Mouse (Mus musculus): ENCODE results near the gene Gna14.

Gene Gna14

DNA sequence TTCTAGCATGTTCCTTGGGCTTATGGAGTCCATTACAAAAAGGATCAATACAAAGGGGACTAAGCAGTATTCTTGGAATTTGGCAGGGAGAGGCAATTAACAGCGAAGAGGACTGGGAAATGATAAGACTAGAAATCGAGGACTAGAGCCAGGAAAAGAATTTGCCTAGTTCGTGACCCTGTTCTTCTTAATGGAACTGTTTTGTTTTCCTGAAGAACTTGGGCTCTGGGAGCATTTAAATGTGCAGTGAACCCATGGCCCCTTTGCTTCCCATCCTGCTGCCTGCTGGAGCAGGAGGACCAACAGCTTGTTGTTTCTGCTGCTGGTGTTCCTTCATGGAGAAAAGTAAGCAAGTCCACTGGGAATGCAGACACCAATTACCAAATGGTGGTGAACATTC, 15.3 kb downstream of the Gna14 start:
- DNase-seq (ENCODE audit: low read depth, low spot score), result no peak

- DNase-seq (ENCODE audit: low read depth, low spot score), result no peak
Measured at GRCm38 (mm10) chr19:16456181-16456580, 20.6 kb downstream of the Gna14 start.

DNA sequence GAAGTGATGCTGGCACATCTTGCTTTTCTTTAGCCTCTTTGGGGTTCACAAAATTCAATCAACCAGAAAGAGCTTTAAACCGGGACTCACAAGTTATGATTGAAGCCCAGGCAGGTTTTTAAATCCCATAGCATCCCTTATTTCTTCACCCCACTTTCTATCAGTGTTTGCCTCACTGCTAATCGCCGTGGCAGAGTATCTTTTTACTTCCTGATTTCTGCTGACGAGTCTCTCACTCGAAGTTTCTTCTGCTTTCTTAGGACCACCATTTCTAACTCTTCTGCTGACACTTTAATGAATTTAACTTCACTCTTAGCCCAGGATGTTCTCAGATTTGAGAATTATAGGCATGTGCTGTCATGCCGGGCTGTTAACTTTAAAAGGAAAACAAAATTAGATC, 21.6 kb downstream of the Gna14 start:
- no peak for DNase-seq (ENCODE audit: low read depth, low spot score)

DNA sequence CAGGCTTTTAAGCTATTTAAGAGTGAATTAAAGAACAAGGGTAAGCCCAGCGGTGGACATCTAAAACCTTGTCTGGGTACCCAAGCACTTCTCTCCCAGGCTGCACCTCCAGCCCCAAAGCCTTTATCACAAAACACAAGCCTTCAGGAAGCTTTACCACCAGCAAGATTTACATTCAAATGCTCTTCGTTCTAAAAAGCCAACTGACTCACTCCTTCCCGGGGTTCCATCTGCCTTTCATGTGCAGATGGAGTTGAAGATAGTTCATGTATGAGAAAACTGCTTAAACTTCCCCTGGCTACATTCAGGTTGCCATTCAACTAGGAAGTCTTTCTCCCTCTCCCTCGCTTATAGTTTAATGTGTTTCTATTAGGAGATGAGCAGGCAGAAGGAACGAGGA, 23.8 kb downstream of the Gna14 start:
- DNase-seq (ENCODE audit: low read depth, low spot score), result no peak

- DNase-seq (ENCODE audit: low read depth, low spot score), result no peak
Measured at GRCm38 (mm10) chr19:16460292-16460691, 24.7 kb downstream of the Gna14 start.

GRCm38 (mm10) chr19:16460831-16461230, 25.3 kb downstream of the Gna14 start:
- no peak for DNase-seq (ENCODE audit: low read depth, low spot score)

DNA sequence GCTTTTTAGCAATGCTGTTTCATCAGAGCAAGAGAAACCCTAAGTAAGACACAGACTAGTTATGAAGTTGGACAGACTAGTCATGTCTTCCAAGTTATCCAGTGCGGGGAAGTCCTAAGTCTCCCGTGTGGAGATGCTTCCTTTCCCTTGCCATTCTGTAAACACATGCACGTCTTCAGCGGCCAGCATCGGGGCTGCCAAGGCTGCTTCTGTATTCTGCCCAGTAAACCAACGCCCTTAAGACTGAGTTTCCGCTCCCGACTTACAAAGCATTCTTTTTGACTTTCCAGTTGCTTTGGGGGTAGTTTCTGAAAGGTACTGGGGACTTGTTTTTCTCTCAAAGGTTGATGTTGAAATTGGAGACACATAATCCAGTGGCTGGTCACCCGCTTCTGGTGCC, 26.9 kb downstream of the Gna14 start:
- no peak for DNase-seq (ENCODE audit: low read depth, low spot score)

DNA sequence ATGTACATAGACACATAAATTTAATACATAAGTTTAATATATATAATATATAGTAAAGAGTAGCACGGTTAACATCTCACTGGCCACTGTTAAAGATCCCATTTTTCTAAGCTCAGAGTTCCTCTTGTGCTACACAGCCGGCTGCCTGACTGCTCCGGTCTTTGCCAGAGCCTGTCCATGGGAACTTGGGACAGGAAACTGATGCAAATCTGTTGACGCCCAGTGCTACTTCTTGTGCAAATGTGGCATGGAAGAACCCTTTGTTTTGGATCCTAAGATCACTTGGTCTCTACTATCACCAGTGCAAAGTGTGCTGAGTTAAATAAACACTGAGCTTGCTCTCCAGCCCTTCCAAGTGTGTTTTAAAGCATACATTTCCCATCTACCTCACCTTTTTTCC, 29.2 kb downstream of the Gna14 start:
- no peak for DNase-seq (ENCODE audit: low read depth, low spot score)

GRCm38 (mm10) chr19:16468756-16469374, 33.3 kb downstream of the Gna14 start:
- DNase-seq (ENCODE audit: low read depth, low spot score), result no peak

DNA sequence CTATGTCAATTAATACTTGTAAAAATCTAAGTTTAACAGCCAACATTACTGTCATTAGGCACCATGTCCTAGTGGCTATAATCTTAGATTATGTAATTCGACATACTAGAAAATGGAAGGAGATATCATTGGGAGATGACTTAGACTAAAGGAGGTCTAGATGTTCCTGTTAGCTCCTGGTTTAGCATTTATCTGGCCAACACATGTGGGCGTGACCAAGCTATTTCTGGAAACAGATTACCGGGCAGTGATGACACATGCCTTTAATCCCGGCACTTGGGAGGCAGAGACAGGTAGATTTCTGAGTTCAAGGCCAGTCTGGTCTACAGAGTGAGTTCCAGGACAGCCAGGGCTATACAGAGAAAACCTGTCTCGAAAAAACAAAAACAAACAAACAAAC, 37.1 kb downstream of the Gna14 start:
- DNase-seq (ENCODE audit: low read depth, low spot score), result no peak

DNA sequence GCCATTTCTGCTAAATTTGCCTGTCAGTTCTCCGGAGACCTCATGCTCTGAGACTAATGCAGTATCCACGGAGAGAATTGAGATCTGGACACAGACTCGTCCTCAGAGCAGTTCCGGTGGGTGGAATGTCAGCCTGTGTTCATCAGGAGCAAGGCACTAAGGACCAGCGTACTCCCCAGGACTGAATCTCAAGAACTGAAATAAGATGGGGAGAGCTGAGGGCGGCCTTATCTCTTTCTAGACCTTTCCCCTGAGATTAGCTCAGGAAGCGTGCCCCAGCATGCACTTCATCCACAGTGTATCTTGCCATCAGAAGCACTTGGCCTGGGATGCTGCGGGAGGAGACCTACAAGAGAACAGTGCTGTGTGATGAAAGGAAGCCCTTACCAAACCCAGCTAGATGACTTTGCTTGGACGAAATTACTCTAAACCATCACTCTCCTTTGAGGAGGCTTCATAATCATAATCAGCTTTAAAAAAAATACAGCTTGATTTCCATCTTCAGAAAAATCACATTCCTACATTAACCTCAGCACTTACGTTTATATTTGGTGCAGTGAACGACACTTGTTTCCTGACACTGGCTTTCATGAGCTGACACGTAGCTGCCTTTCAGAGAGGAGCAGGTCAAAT, 41.9 kb downstream of the Gna14 start:
- DNase-seq (ENCODE audit: low read depth, low spot score), result no peak

- DNase-seq (ENCODE audit: low read depth, low spot score), result no peak
Measured at GRCm38 (mm10) chr19:16478186-16478607, 42.6 kb downstream of the Gna14 start.

DNA sequence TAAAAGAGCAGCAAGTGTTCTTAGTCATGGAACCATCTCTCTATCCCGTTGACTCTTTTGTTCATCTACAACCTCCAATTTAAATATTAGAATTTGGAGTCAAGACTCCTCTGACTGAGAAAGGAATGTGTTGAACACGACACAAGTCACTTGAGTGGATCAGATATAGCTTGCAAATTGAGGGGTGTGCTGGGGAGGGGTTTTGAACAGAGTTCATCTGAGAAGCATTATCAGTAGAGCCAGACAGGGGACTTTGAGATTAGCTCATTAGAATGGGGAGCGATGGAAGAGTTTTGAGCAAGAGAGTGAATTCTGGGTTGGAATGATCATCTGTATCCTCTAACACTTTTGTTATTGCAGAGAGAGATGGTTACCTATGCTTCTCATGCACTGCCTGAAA, 46.5 kb downstream of the Gna14 start:
- DNase-seq (ENCODE audit: low read depth, low spot score), result no peak

DNA sequence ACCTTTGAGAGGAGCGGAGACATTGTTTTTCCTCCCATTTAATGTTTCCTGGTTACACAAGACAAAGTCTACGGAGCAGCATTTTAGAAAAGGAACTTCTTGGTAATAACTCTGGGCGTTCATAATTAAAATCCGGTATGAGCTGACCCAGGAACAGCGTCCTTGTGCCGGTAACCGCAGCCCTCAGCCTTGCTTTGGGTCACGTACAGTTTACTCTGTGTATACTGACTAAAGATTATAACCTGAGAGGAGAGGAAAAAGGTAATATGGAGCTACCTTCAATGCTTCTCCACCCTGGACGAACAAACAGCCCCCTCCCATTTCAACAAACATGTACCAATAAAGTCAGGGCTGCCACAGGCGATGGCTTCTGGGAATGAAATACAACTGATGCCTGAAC, 48.7 kb downstream of the Gna14 start:
- DNase-seq (ENCODE audit: low read depth, low spot score), result no peak

DNA sequence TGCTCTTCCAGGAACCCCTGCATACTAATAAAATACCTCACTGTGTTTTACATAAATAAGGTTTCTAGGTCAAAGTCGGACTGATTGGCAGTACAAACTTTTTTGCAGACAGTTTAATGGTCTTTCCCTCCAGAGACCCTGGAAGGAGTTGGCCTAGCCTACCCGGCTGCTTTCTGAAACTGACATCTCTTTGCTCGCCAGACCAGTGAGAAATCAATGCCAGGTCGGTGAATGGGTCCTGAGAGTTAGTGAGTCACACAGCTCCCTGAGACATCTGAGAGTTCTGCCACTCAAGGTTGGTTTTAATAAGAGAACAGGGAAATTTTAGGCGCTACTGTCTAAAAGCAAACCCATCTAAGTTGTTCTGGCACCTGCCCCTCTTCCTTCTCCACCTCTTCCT, 49.1 kb downstream of the Gna14 start:
- DNase-seq (ENCODE audit: low read depth, low spot score), result no peak

DNA sequence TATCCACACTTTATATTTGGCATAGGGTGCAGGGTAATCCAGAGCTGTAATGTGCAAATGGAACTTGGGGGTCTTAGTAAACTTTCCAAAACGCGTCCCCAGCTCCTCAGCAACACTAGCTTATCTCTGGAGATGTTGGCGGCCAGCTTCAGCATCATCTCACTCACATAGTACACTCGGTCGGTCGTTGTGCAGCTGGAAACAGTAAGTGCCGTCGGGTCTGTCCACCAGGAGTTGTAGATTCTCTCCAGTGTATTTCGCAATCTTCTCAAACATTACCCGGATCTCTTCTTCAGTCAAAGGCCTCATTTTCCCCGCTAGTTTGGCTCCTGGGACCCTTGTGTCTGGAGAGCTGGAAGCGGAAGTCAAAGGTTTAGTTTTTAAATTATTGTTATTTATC, 55.2 kb downstream of the Gna14 start:
- no peak for DNase-seq (ENCODE audit: low read depth, low spot score)

GRCm38 (mm10) chr19:16491497-16491896, 55.9 kb downstream of the Gna14 start:
- no peak for DNase-seq (ENCODE audit: low read depth, low spot score)

- no peak for DNase-seq (ENCODE audit: low read depth, low spot score)
Measured at GRCm38 (mm10) chr19:16492453-16492852, 56.9 kb downstream of the Gna14 start.

- no peak for DNase-seq (ENCODE audit: low read depth, low spot score)
Measured at GRCm38 (mm10) chr19:16494816-16495516, 59.4 kb downstream of the Gna14 start.

DNA sequence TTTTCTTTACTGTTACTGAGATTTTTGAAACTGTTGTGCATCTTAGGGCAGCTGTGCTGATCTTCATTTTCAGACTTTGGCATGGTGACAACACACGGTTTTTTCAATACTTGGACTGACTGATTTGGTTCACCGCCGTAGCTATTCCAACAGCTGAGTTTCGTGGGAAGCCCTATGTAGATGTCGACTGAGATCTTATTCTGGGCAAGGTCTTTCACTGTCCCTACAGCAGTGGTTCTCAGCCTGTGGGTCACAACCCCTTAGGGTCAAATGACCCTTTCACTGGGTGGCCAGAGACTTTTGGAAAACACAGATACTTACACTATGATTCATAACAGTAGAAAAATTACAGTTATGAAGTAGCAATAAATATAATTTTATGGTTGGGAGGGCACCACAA, 60.5 kb downstream of the Gna14 start:
- DNase-seq (ENCODE audit: low read depth, low spot score), result no peak

DNA sequence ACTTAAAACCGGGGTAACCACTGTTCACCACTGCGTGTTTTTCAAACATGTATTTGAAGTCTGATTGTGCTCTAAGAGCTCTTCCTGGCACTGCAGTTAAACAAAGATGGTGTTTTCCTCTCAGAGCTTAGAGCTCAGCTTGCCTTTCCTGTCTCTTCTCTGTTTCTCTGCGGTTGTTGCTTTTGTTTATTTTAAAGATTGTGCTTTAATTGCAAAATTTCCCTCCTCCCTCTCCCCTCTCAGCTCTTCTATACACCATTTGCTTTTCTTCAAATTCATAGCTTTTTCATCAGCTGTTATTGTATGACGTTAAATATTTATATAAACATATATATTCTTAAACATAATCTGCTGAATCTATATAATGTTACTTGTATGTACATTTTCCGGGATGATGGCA, 66.5 kb downstream of the Gna14 start:
- DNase-seq (ENCODE audit: low read depth, low spot score), result no peak

- peak; percentile 63 for DNase-seq (ENCODE audit: low read depth, low spot score)
Measured at GRCm38 (mm10) chr19:16506711-16507364, 71.3 kb downstream of the Gna14 start.
